Mouse (Mus musculus) intestine, postnatal 0 days (tissue): Measurements from ENCODE around the gene Ddit4. TPM values are rescaled to one million over a fixed set of nuclear protein-coding genes. Genes with fewer than 3 reads are reported as not detected.

Experiments
- ATAC-seq: fragments of 200-750 bp; cut with Nextera tagmentation; 2 replicates; pipeline ENCODE4 v1.8.0; 2017; ENCODE audit warnings: mild to moderate bottlenecking, moderate TSS enrichment, moderate library complexity
- H3K27ac ChIP-seq: fragments of 300-500 bp; sonication (generic); 2 replicates; pipeline ENCODE4 v1.5.1; 2014; ENCODE audit warnings: mild to moderate bottlenecking, low read depth, low read length, moderate library complexity
- H3K27me3 ChIP-seq: fragments of 300-500 bp; sonication (generic); replicated peaks from 2 replicates; pipeline ENCODE4 v1.6.1; 2014; ENCODE audit warnings: low read length, mixed read lengths; ENCODE audit not compliant: control insufficient read depth, insufficient read depth
- H3K36me3 ChIP-seq: fragments of 300-500 bp; sonication (generic); 2 replicates; pipeline ENCODE4 v1.6.1; 2014; ENCODE audit warnings: mild to moderate bottlenecking, moderate library complexity; ENCODE audit not compliant: control insufficient read depth, insufficient read depth
- H3K4me1 ChIP-seq: fragments of 300-500 bp; sonication (generic); replicated peaks from 2 replicates; pipeline ENCODE4 v1.6.1; 2014; ENCODE audit warnings: antibody characterized with exemption, low read length, mixed read lengths; ENCODE audit not compliant: control insufficient read depth, insufficient read depth
- H3K4me2 ChIP-seq: fragments of 300-500 bp; sonication (generic); replicated peaks from 2 replicates; pipeline ENCODE4 v1.6.1; 2014; ENCODE audit warnings: low read depth, mild to moderate bottlenecking, moderate library complexity
- H3K4me3 ChIP-seq: fragments of 300-500 bp; sonication (generic); 2 replicates; pipeline ENCODE4 v1.5.1; 2014; ENCODE audit warnings: low read depth, low read length
- H3K9ac ChIP-seq: fragments of 300-500 bp; sonication (generic); 2 replicates; pipeline ENCODE4 v1.6.1; 2014; ENCODE audit warnings: mild to moderate bottlenecking, low read depth, low read length
- H3K9me3 ChIP-seq: fragments of 300-500 bp; sonication (generic); 2 replicates; pipeline ENCODE4 v1.6.1; 2016; ENCODE audit warnings: mixed run types; ENCODE audit not compliant: control insufficient read depth
- CTCF ChIP-seq: sonication (generic); IDR thresholded peaks from 2 replicates; pipeline ENCODE4 v1.5.1; 2016; ENCODE audit warnings: low read depth, mild to moderate bottlenecking, control low read depth, antibody characterized with exemption, moderate library complexity
- WGBS: fragments of 180-500 bp; shearing (Covaris S2); extraction: QIAGEN DNeasy Blood & Tissue Kit; methylation state at CpG from one replicate; pipeline ENCODE4 v1.1.7; 2014; 5-methylcytosine and 5-hydroxymethylcytosine counted together
- polyA plus RNA-seq: library from polyadenylated mRNA; unstranded; fragments of >200 nt; fragmentation: Nextera tagmentation; extraction: Ambion mirVana; gene quantifications from 2 replicates; pipeline ENCODE4 v1.2.1, GENCODE M21; 2015

The Ddit4 gene
- polyA plus RNA-seq, 1 experiment from 2014 or later, result 17.8 TPM

DNA sequence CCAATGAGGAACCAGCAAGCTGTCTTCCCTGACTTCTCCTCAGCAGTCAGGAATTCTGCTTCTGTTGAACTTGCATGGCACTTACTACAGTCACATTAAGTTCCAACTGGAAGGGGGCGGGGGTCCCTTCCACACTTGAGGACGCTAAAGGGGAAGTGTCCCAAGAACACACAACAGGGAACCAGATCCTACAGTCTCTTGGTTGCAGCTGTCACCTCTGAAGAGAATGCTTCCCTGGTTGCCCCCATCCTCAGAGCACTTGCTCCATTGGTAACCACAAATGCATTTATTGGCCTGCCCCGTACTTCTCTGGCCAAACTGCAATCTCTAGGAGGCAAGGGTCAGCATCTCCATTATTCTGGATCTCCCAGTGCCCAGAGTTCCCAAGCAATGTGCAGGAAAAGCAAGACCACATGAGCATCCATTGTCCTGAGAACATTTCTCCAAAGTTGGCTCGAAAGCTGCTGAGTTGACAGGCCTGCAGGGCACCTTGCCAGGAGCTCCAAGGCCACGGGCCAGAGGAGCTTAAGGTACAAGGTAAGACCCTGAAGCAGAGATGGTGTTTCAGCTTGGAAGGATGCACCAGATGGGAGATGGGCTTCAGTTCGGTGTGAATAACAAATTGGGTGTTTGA is 15.8 kb upstream of the Ddit4 start:
- Histone ChIP-seq H3K9me3 (no peaks in the 10 kb centered on the region), H3K4me3 (no peak overlapping the region), H3K27me3 (no peaks in the 10 kb centered on the region), H3K4me1 (peaks cover 10% of the 10 kb centered on the region; the same call in 1 of the 2 replicates), H3K4me2 (no peak overlapping the region), H3K27ac (no peak overlapping the region), H3K9ac (no peak overlapping the region), H3K36me3 (no peaks in the 10 kb centered on the region)
- 78% methylated on average over 6 of the region's 6 CpGs for WGBS
- no peak for ATAC-seq
- TF ChIP-seq CTCF, result no peak

GRCm38 (mm10) chr10:59966743-59967142 is 15.1 kb upstream of the Ddit4 start:
- peak; percentile 35 for TF ChIP-seq CTCF
- Histone ChIP-seq H3K4me3 (no peak overlapping the region), H3K4me2 (no peak overlapping the region), H3K36me3 (no peaks in the 10 kb centered on the region), H3K27ac (no peak overlapping the region), H3K9me3 (no peaks in the 10 kb centered on the region), H3K4me1 (peaks cover 10% of the 10 kb centered on the region; the same call in 1 of the 2 replicates), H3K9ac (no peak overlapping the region), H3K27me3 (no peaks in the 10 kb centered on the region)
- ATAC-seq, result no peak
- whole genome bisulfite sequencing, result 96% methylated on average over 6 of the region's 6 CpGs

- Histone ChIP-seq H3K4me2 (no peak overlapping the region), H3K4me3 (no peak overlapping the region), H3K9ac (no peak overlapping the region), H3K36me3 (no peaks in the 10 kb centered on the region), H3K27me3 (no peaks in the 10 kb centered on the region), H3K27ac (no peak overlapping the region), H3K9me3 (no peaks in the 10 kb centered on the region), H3K4me1 (peaks cover 10% of the 10 kb centered on the region; the same call in 1 of the 2 replicates)
- ATAC-seq, result no peak
- 77% methylated on average over 8 of the region's 8 CpGs for WGBS
- no peak for TF ChIP-seq CTCF
Measured at GRCm38 (mm10) chr10:59965788-59966187, 14.2 kb upstream of the Ddit4 start.

DNA sequence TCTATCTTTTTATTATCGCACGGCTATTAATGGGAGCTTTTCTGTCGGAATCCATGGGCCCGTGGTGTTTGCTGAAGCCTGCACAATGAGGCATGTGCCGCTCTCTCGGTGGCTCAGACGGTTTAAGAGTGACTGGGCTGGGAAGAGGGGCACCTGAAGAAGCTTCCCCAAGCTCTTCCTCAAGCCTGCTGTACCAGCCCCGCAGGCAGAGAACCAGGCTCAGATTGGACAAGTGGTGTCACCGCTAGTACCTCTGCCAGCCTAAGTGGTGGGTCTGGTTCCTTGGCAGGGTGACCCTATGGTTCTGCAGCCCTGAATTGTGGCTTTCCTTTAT is 13.7 kb upstream of the Ddit4 start:
- no peak for TF ChIP-seq CTCF
- no peak for ATAC-seq
- Histone ChIP-seq H3K9ac (no peak overlapping the region), H3K36me3 (no peaks in the 10 kb centered on the region), H3K27me3 (no peaks in the 10 kb centered on the region), H3K4me1 (0 out of 2 replicates have a peak, but pooled peaks cover 6% of the 10 kb centered on the region), H3K9me3 (no peaks in the 10 kb centered on the region), H3K4me3 (no peak overlapping the region), H3K27ac (no peak overlapping the region; the same call in 1 of the 2 replicates), H3K4me2 (no peak overlapping the region; the same call in 1 of the 2 replicates)
- 39% methylated on average over 9 of the region's 9 CpGs for WGBS

- no peak for TF ChIP-seq CTCF
- no peak overlapping the region for H3K9ac ChIP-seq
- ATAC-seq, result no peak
Measured at GRCm38 (mm10) chr10:59964504-59965361, 13.1 kb upstream of the Ddit4 start.

DNA sequence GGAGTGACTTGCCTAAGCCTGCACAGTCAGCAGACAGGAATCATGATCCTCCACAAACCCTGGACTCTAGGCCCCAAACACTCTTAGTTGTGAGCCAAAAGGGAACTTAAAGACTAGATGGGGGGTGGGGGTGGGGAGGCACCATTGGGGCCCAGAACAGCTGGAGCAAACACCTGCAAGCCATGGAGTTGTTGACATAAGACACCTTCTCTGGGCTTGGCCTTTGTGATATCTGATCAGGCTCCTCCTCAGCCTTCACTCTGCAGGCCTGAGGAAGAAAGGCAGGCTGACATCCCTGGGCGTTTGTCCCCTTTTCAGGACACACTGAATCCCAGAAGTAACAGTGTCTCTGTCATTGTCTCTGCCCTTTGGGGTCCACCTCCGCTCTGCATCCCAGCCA is 12.0 kb upstream of the Ddit4 start:
- Histone ChIP-seq H3K4me2 (no peak overlapping the region), H3K9me3 (no peaks in the 10 kb centered on the region), H3K27ac (peak overlapping the region; percentile 17), H3K36me3 (no peaks in the 10 kb centered on the region), H3K27me3 (no peaks in the 10 kb centered on the region), H3K4me1 (0 out of 2 replicates have a peak, but pooled peaks cover 6% of the 10 kb centered on the region), H3K4me3 (no peak overlapping the region), H3K9ac (no peak overlapping the region)
- ATAC-seq, result peak; percentile 63
- 67% methylated on average over 2 of the region's 2 CpGs for WGBS
- no peak for TF ChIP-seq CTCF

More at GRCm38 (mm10) chr10:59964504-59965361, 13.1 kb upstream of the Ddit4 start:
- Histone ChIP-seq H3K4me1 (0 out of 2 replicates have a peak, but pooled peaks cover 6% of the 10 kb centered on the region), H3K27ac (no peak overlapping the region; the same call in 1 of the 2 replicates), H3K4me3 (no peak overlapping the region), H3K36me3 (no peaks in the 10 kb centered on the region), H3K27me3 (no peaks in the 10 kb centered on the region), H3K9me3 (no peaks in the 10 kb centered on the region), H3K4me2 (peak overlapping the region; percentile 40)
- 17% methylated on average over 19 of the region's 23 CpGs for WGBS
